Mouse (Mus musculus): Measurements from ENCODE around the gene Galnt3. TPM values are rescaled to one million over a fixed set of nuclear protein-coding genes. Genes with fewer than 3 reads are reported as not detected.

The Galnt3 gene
- polyA plus RNA-seq, 1 experiment from 2014 or later, result 2.0 TPM

- WGBS, result 89% methylated on average over 7 of the region's 7 CpGs
- H3K4me3 ChIP-seq, result no peak overlapping the region
- H3K27me3 ChIP-seq (ENCODE audit: insufficient read depth, poor library complexity, severe bottlenecking), result no peaks in the 10 kb centered on the region
- DNase-seq (ENCODE audit: low spot score), result no peak
- peaks cover 3% of the 10 kb centered on the region; the same call in 1 of the 2 replicates for H3K4me1 ChIP-seq
- H3K9me3 ChIP-seq, result no peaks in the 10 kb centered on the region
- H3K27ac ChIP-seq, result no peak overlapping the region
- H3K36me3 ChIP-seq, result no peaks in the 10 kb centered on the region
Measured at GRCm38 (mm10) chr2:66100239-66100638, 24.6 kb downstream of the Galnt3 start.

GRCm38 (mm10) chr2:66094622-66095181 is 30.1 kb downstream of the Galnt3 start:
- Histone ChIP-seq H3K4me3 (no peak overlapping the region), H3K9me3 (no peaks in the 10 kb centered on the region), H3K36me3 (no peaks in the 10 kb centered on the region), H3K27ac (no peak overlapping the region), H3K4me1 (no peaks in the 10 kb centered on the region), H3K27me3 (ENCODE audit: insufficient read depth, poor library complexity, severe bottlenecking) (no peaks in the 10 kb centered on the region)
- DNase-seq (ENCODE audit: low spot score), result no peak
- 64% methylated on average over 4 of the region's 4 CpGs for WGBS

- 63% methylated on average over 5 of the region's 5 CpGs for WGBS
- Histone ChIP-seq H3K27me3 (ENCODE audit: insufficient read depth, poor library complexity, severe bottlenecking) (no peaks in the 10 kb centered on the region), H3K27ac (no peak overlapping the region), H3K4me3 (no peak overlapping the region), H3K4me1 (no peaks in the 10 kb centered on the region), H3K36me3 (no peaks in the 10 kb centered on the region), H3K9me3 (no peaks in the 10 kb centered on the region)
- no peak for DNase-seq (ENCODE audit: low spot score)
Measured at GRCm38 (mm10) chr2:66091296-66091695, 33.5 kb downstream of the Galnt3 start.

- Histone ChIP-seq H3K4me3 (no peak overlapping the region), H3K27ac (no peak overlapping the region), H3K4me1 (no peaks in the 10 kb centered on the region), H3K27me3 (ENCODE audit: insufficient read depth, poor library complexity, severe bottlenecking) (no peaks in the 10 kb centered on the region), H3K36me3 (no peaks in the 10 kb centered on the region), H3K9me3 (no peaks in the 10 kb centered on the region)
- 65% methylated on average over 4 of the region's 4 CpGs for WGBS
- no peak for DNase-seq (ENCODE audit: low spot score)
Measured at GRCm38 (mm10) chr2:66081876-66082275, 42.9 kb downstream of the Galnt3 start.

GRCm38 (mm10) chr2:66080731-66081130 is 44.1 kb downstream of the Galnt3 start:
- Histone ChIP-seq H3K27me3 (ENCODE audit: insufficient read depth, poor library complexity, severe bottlenecking) (no peaks in the 10 kb centered on the region), H3K36me3 (no peaks in the 10 kb centered on the region), H3K27ac (no peak overlapping the region), H3K9me3 (no peaks in the 10 kb centered on the region), H3K4me1 (no peaks in the 10 kb centered on the region), H3K4me3 (no peak overlapping the region)
- no peak for DNase-seq (ENCODE audit: low spot score)
- WGBS, result 92% methylated on average over 2 of the region's 2 CpGs

- Histone ChIP-seq H3K4me1 (no peaks in the 10 kb centered on the region), H3K27ac (no peak overlapping the region), H3K9me3 (no peaks in the 10 kb centered on the region), H3K36me3 (no peaks in the 10 kb centered on the region), H3K27me3 (ENCODE audit: insufficient read depth, poor library complexity, severe bottlenecking) (no peaks in the 10 kb centered on the region), H3K4me3 (no peak overlapping the region)
- WGBS, result 44% methylated on average over 6 of the region's 6 CpGs
- DNase-seq (ENCODE audit: low spot score), result no peak
Measured at GRCm38 (mm10) chr2:66069454-66069853, 55.3 kb downstream of the Galnt3 start.

- Histone ChIP-seq H3K4me3 (no peak overlapping the region), H3K27me3 (ENCODE audit: insufficient read depth, poor library complexity, severe bottlenecking) (no peaks in the 10 kb centered on the region), H3K4me1 (no peaks in the 10 kb centered on the region), H3K27ac (no peak overlapping the region), H3K36me3 (no peaks in the 10 kb centered on the region), H3K9me3 (no peaks in the 10 kb centered on the region)
- WGBS, result 82% methylated on average over 10 of the region's 10 CpGs
- no peak for DNase-seq (ENCODE audit: low spot score)
Measured at GRCm38 (mm10) chr2:66063291-66063690, 61.5 kb downstream of the Galnt3 start.

- Histone ChIP-seq H3K4me1 (no peaks in the 10 kb centered on the region), H3K36me3 (no peaks in the 10 kb centered on the region), H3K9me3 (no peaks in the 10 kb centered on the region), H3K4me3 (no peak overlapping the region), H3K27me3 (ENCODE audit: insufficient read depth, poor library complexity, severe bottlenecking) (no peaks in the 10 kb centered on the region), H3K27ac (no peak overlapping the region)
- DNase-seq (ENCODE audit: low spot score), result no peak
- WGBS, result 90% methylated on average over 12 of the region's 12 CpGs
Measured at GRCm38 (mm10) chr2:66044405-66045089, 80.2 kb downstream of the Galnt3 start.

GRCm38 (mm10) chr2:66043441-66044404 is 81.1 kb downstream of the Galnt3 start:
- Histone ChIP-seq H3K27me3 (ENCODE audit: insufficient read depth, poor library complexity, severe bottlenecking) (no peaks in the 10 kb centered on the region), H3K4me1 (no peaks in the 10 kb centered on the region), H3K27ac (no peak overlapping the region), H3K36me3 (no peaks in the 10 kb centered on the region), H3K9me3 (no peaks in the 10 kb centered on the region), H3K4me3 (no peak overlapping the region)
- no peak for DNase-seq (ENCODE audit: low spot score)
- WGBS, result 71% methylated on average over 17 of the region's 17 CpGs

GRCm38 (mm10) chr2:66041917-66042419 is 82.8 kb downstream of the Galnt3 start:
- DNase-seq (ENCODE audit: low spot score), result no peak
- H3K4me1 ChIP-seq, result no peaks in the 10 kb centered on the region
- no peak overlapping the region for H3K4me3 ChIP-seq
- 72% methylated on average over 9 of the region's 9 CpGs for WGBS
- no peak overlapping the region for H3K27ac ChIP-seq
- no peaks in the 10 kb centered on the region for H3K27me3 ChIP-seq (ENCODE audit: insufficient read depth, poor library complexity, severe bottlenecking)
- H3K9me3 ChIP-seq, result no peaks in the 10 kb centered on the region
- H3K36me3 ChIP-seq, result no peaks in the 10 kb centered on the region

- no peaks in the 10 kb centered on the region for H3K9me3 ChIP-seq
- no peak for DNase-seq (ENCODE audit: low spot score)
- no peaks in the 10 kb centered on the region for H3K36me3 ChIP-seq
- no peak overlapping the region for H3K27ac ChIP-seq
- no peaks in the 10 kb centered on the region for H3K4me1 ChIP-seq
- no peaks in the 10 kb centered on the region for H3K27me3 ChIP-seq (ENCODE audit: insufficient read depth, poor library complexity, severe bottlenecking)
- 92% methylated on average over 21 of the region's 21 CpGs for WGBS
- no peak overlapping the region for H3K4me3 ChIP-seq
Measured at GRCm38 (mm10) chr2:66041203-66041916, 83.4 kb downstream of the Galnt3 start.

- Histone ChIP-seq H3K36me3 (no peaks in the 10 kb centered on the region), H3K27me3 (ENCODE audit: insufficient read depth, poor library complexity, severe bottlenecking) (no peaks in the 10 kb centered on the region), H3K4me1 (no peaks in the 10 kb centered on the region), H3K27ac (no peak overlapping the region), H3K4me3 (no peak overlapping the region), H3K9me3 (no peaks in the 10 kb centered on the region)
- DNase-seq (ENCODE audit: low spot score), result no peak
Measured at GRCm38 (mm10) chr2:66040611-66041010, 84.2 kb downstream of the Galnt3 start.
